Mouse (Mus musculus): ENCODE measurements around the gene Pcyt2.
A peak's percentile ranks its signal among the peaks of the same experiment; 100 is the strongest.

Gene Pcyt2

DNA sequence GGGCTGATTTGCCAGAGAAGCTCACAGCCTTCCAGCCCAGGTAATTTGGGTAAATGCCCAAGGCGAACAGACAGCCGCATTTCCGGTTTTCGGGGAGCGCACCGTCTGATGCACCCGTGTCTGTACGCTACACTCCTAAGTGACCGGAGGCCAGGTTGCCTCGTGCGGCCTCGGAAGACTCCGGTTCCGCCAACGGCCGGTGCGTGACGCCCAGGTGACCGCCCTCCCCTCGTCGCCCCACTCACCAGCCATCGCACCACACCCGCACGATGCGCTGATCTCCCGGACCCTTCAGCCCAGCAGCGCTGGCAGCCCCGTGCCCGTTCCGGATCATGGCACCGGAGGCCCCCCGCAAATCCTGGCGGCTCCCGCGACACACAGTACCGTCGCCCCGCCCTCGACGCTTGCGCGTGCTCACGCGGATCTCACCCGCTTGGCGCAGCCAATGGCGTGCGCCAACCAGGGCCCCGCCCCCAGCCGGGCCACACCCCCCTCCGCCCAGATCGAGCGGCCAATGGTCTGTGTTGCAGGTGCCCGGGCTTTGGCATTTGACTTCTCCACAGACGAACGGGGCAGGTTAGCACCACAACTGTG lies at the start of gene Pcyt2:
TSS of gene Pcyt2 (minus strand) at position 418 of the 594 bp plus-strand sequence.
- DNase-seq: peak; percentile 87 to 96

- no peak for DNase-seq
Observed at GRCm38 (mm10) chr11:120666617-120667016, 48.9 kb upstream of the Pcyt2 start.

GRCm38 (mm10) chr11:120665406-120665805 lies 47.7 kb upstream of the Pcyt2 start:
- no peak for DNase-seq

- no peak for DNase-seq
Observed at GRCm38 (mm10) chr11:120663714-120664113, 46.0 kb upstream of the Pcyt2 start.

- no peak for DNase-seq
Observed at GRCm38 (mm10) chr11:120662759-120663158, 45.0 kb upstream of the Pcyt2 start.

DNA sequence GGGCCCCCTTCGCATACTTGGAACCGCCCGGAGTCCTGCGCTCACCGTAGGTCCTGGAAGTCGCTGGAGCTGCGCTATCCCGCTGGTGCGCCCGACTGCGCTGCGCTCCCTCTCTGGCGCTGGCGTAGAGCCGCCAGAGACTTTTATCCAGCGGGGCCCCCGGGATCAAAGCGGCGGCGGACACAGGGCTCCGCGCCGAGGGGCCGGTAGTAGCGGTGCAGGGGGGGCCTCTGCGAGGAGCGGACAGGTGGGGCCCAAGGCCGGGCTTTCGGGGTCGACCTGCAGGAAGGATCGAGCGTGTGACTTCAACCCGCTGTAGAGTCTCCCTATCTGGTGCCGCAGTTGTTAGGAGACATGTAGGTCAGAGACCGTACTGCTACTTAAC lies 43.3 kb upstream of the Pcyt2 start, which contains the start of gene Notum:
TSS of gene Notum (minus strand) at position 100 of the 385 bp plus-strand sequence.
- DNase-seq: no peak

GRCm38 (mm10) chr11:120660301-120661075 lies 42.8 kb upstream of the Pcyt2 start:
- DNase-seq: peak in 1 of 2 experiments; percentile 22

GRCm38 (mm10) chr11:120659509-120660300 lies 42.0 kb upstream of the Pcyt2 start:
- peak in 1 of 2 experiments; percentile 16 for DNase-seq

- peak; percentile 56 to 70 for DNase-seq
Observed at GRCm38 (mm10) chr11:120658876-120659410, 41.2 kb upstream of the Pcyt2 start.

GRCm38 (mm10) chr11:120657301-120657700 lies 39.6 kb upstream of the Pcyt2 start:
- DNase-seq: no peak

DNA sequence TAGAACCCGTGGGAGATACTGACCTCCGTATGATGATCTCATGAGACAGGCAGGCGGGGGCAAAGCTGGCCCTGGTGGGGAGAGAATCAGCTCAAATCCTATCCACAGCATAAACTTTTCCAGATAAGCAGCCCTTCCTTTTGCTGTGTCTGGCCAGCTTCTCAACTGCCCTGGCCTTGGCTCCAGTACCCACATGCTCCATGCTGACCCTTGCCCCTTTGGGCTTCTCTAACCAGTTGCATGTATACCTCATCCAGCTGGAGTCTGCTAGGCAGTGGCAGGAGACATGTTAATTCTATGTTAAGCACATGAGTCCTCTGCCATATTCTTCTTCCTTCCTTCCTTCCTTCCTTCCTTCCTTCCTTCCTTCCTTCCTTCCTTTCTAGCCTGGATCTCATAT lies 37.0 kb upstream of the Pcyt2 start:
- no peak for DNase-seq

DNA sequence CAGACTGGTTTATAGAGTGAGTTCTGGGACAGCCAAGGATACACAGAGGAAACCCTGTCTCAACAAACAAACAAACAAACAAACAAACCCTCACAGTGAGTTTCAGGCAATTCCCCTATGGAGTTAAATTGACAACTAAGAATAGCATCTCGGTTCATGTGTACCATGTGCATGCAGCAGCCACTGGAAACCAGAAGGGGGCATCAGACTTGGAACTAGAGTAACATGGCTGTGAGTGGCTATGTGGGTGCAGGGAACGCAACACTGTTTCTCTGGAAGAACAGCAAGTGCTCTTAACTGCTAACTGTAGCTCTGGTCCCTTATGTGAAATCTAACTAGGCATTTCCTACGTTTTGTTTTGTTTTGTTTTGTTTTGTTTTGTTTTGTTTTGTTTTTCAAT lies 34.1 kb upstream of the Pcyt2 start:
- DNase-seq: no peak

GRCm38 (mm10) chr11:120648001-120648476 lies 30.3 kb upstream of the Pcyt2 start, which contains the start of gene Myadml2:
Gene Myadml2, minus strand, starts transcription at chr11:120648158.
- DNase-seq: peak; percentile 45 to 50

- no peak for DNase-seq
Observed at GRCm38 (mm10) chr11:120647047-120647830, 29.5 kb upstream of the Pcyt2 start.

- peak; percentile 93 for DNase-seq
Observed at GRCm38 (mm10) chr11:120643601-120643987, 25.9 kb upstream of the Pcyt2 start, which contains the start of gene Pycr1. Gene Pycr1, minus strand, starts transcription at chr11:120643769.

- no peak for DNase-seq
Observed at GRCm38 (mm10) chr11:120642939-120643600, 25.3 kb upstream of the Pcyt2 start.

DNA sequence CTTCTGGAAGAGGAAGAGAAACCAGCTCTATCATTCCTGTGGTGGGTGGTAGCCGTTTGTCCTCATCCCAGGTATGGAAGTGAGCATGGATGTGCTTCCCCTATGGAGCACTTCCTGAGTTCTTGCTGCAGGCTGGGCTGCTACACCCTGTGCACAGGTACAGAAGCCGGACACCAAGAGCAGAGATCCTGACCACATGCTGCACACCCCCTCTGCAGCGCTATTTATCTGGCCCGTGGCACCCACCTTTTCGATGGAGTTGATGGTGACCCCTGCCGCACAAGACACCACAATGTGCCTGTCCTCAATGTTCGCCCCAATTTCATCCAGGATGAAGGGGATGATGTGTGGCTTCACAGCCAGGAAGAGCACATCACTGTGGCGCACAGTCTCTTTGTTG lies 24.1 kb upstream of the Pcyt2 start:
- no peak for DNase-seq

DNA sequence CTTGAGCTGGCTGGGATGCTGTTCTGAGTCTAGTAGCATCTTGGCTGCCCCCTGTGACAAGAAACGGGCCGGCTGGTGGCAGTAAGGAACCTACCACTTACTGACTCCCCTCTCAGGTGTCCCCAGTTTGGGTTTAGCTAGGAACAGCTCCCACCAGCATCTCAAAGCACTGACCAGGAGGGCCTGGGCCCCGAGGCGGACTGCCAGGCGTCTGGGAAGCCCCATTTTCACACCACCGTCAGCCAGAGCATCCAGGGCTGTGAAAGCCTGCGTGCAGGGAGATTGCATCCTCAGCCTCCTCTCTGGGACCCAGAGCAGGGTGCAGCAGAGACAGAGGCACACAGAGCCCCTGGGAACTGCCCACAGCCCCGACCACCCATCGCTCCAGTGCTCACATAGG lies 23.5 kb upstream of the Pcyt2 start:
- DNase-seq: no peak

DNA sequence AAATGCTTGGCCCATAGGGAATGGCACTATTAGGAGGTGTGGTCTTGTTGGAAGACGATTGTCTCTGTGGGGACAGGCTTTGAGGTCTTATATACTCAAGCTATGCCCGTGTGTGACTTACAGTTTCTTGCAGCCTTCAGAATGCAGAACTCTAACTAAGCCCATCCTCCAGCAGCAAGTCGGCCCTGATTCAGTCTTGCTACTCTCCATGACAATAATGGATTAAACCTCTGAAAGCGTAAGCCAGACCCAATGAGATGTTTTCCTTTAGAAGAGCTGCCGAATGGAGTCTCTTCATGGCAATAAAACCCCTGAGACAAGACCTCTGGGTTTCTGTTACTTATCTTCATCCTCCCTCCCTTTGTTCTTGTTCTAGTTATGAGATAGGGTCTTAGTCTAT lies 17.1 kb upstream of the Pcyt2 start:
- DNase-seq: no peak

DNA sequence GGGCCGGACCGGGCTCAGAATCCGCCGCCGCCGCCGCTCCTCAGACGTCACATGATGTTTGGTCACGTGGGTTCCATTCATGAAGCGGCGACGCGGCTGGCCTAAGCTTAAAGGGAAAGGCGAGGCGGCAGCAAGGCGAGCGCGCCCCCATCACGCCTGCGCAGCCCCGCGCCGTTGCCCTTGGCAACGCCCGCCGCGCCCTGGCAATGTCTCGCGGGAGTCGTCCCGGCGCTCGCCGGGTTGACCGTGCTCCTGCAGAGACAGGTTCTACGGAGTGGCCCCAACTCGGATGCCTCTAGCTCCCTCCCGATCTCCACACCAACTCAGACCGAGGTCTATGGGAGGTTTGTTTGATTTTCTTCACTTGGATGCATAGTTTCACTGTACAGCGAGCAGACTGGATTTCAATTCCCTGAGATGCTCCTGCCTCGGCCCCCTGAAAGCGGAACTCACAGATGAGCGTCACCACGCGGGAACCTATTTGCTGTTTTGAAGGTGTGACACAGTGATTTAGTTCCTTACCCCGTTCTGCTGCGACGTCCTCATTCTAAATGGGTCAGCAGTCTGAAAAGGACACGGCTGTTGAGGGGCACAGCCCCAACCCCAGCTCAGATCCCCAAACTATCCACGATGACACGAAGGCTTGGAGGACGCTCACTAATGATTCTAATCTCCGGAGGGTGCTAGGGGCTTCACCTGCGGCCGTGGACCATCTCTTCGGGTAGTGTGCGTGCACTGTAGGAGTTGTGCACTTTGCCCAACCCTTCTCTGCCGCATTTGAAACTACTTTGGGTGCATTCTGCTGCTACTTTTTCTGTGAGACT lies 16.0 kb upstream of the Pcyt2 start, which contains the start of gene Mafg:
TSS of gene Mafg (minus strand) at position 81 of the 824 bp plus-strand sequence.
- DNase-seq: peak; percentile 89 to 94

All from cerebellum, postnatal 36 days (tissue).